Mouse (Mus musculus) MN1 (cell line): ENCODE data around the gene Pth.

Source experiments
- DNase-seq: peaks from one replicate; pipeline ENCODE4 v3.0.0-alpha.2; 2016; ENCODE audit warnings: low spot score

Gene Pth

GRCm38 (mm10) chr7:113388470-113388869 is at the start of gene Pth:
Gene Pth (minus strand): TSS chr7:113388570.
- DNase-seq, result no peak

GRCm38 (mm10) chr7:113436312-113436711 is 47.9 kb upstream of the Pth start:
- DNase-seq, result no peak

- DNase-seq, result peak; percentile 70
Observed at GRCm38 (mm10) chr7:113434286-113434685, 45.9 kb upstream of the Pth start.

- no peak for DNase-seq
Observed at GRCm38 (mm10) chr7:113433451-113433850, 45.1 kb upstream of the Pth start.

- no peak for DNase-seq
Observed at GRCm38 (mm10) chr7:113432891-113433290, 44.5 kb upstream of the Pth start.

GRCm38 (mm10) chr7:113420771-113421170 is 32.4 kb upstream of the Pth start:
- DNase-seq, result no peak

GRCm38 (mm10) chr7:113419070-113419782 is 30.9 kb upstream of the Pth start:
- peak; percentile 93 for DNase-seq

- no peak for DNase-seq
Observed at GRCm38 (mm10) chr7:113416536-113416935, 28.2 kb upstream of the Pth start.

GRCm38 (mm10) chr7:113415256-113415655 is 26.9 kb upstream of the Pth start:
- DNase-seq, result no peak

GRCm38 (mm10) chr7:113408712-113409111 is 20.3 kb upstream of the Pth start:
- DNase-seq, result no peak

GRCm38 (mm10) chr7:113398083-113398482 is 9.7 kb upstream of the Pth start:
- no peak for DNase-seq

- DNase-seq, result no peak
Observed at GRCm38 (mm10) chr7:113396661-113397060, 8.3 kb upstream of the Pth start.

GRCm38 (mm10) chr7:113391619-113392018 is 3.2 kb upstream of the Pth start:
- no peak for DNase-seq

GRCm38 (mm10) chr7:113377875-113378658 is 10.3 kb downstream of the Pth start:
- peak; percentile 90 for DNase-seq

GRCm38 (mm10) chr7:113372682-113373081 is 15.7 kb downstream of the Pth start:
- no peak for DNase-seq

GRCm38 (mm10) chr7:113369620-113370340 is 18.6 kb downstream of the Pth start:
- DNase-seq, result peak; percentile 72

GRCm38 (mm10) chr7:113368746-113369619 is 19.4 kb downstream of the Pth start, which contains the start of gene Btbd10:
Gene Btbd10 (minus strand): TSS chr7:113369392.
- peak; percentile 98 for DNase-seq

- no peak for DNase-seq
Observed at GRCm38 (mm10) chr7:113367440-113367839, 20.9 kb downstream of the Pth start.

- no peak for DNase-seq
Observed at GRCm38 (mm10) chr7:113349089-113349488, 39.3 kb downstream of the Pth start.

- no peak for DNase-seq
Observed at GRCm38 (mm10) chr7:113347694-113348093, 40.7 kb downstream of the Pth start.

- DNase-seq, result peak; percentile 75
Observed at GRCm38 (mm10) chr7:113347271-113347670, 41.1 kb downstream of the Pth start.
